21 mouse cellular contexts compared by ENCODE assay signal in genomic region chr2:118733341-118733740, GRCm38 (mm10). TPM values are rescaled to one million over a fixed set of nuclear protein-coding genes. Genes with fewer than 3 reads are reported as not detected.
DNase-seq lines count a peak whose midpoint lies in the region; ATAC-seq lines count a peak whose summit lies in the region.
"Had no signal": no experiment of that assay in that cellular context is flagged by ENCODE, and none has a peak within 500 bp of the region (broad histone marks: within the 10 kb centered on the region; RNA-seq: fewer than 3 reads in every experiment).

No protein-coding gene starts in this region.

- no peak overlapping the region for H3K4me3 ChIP-seq in forebrain, embryonic 13.5 days
- H3K4me3 ChIP-seq in forebrain, embryonic 10.5 days = no peak overlapping the region
- no peak overlapping the region for H3K4me3 ChIP-seq in liver, embryonic 11.5 days (ENCODE audit: low read depth, low read length)
- H3K4me3 ChIP-seq: heart, embryonic 10.5 days; hindbrain, embryonic 13.5 days; limb, embryonic 15.5 days; neural tube, embryonic 12.5 days had no signal

- peak; percentile 69; the same call in 1 of the 2 replicates for ATAC-seq in forebrain, embryonic 13.5 days
- ATAC-seq in liver, embryonic 11.5 days (replicated peaks; ENCODE audit: low FRiP score) = no peak
- ATAC-seq: intestine, embryonic 16.5 days; liver, postnatal 0 days had no signal

- no peaks in the 10 kb centered on the region for H3K36me3 ChIP-seq in forebrain, embryonic 13.5 days (ENCODE audit: poor library complexity, severe bottlenecking)
- H3K36me3 ChIP-seq in forebrain, embryonic 10.5 days (replicated peaks) = no peaks in the 10 kb centered on the region
- no peaks in the 10 kb centered on the region for H3K36me3 ChIP-seq in liver, embryonic 11.5 days (ENCODE audit: control insufficient read depth, insufficient read depth, low read length)
- H3K36me3 ChIP-seq: heart, embryonic 10.5 days; hindbrain, embryonic 13.5 days; limb, embryonic 15.5 days; neural tube, embryonic 12.5 days had no signal

- no peak overlapping the region for H3K4me2 ChIP-seq in forebrain, embryonic 13.5 days
- H3K4me2 ChIP-seq in liver, embryonic 11.5 days = no peak overlapping the region
- H3K4me2 ChIP-seq: hindbrain, embryonic 13.5 days; limb, embryonic 15.5 days; neural tube, embryonic 12.5 days had no signal

- WGBS in forebrain, embryonic 13.5 days = 39% methylated on average over 5 of the region's 5 CpGs
- WGBS in forebrain, embryonic 10.5 days = 64% methylated on average over 5 of the region's 5 CpGs
- 73% methylated on average over 5 of the region's 5 CpGs for WGBS in liver, embryonic 11.5 days

- no peak overlapping the region for H3K27ac ChIP-seq in forebrain, embryonic 13.5 days
- H3K27ac ChIP-seq in forebrain, embryonic 10.5 days = no peak overlapping the region
- H3K27ac ChIP-seq in liver, embryonic 11.5 days (ENCODE audit: low read depth, low read length) = no peak overlapping the region
- H3K27ac ChIP-seq: heart, embryonic 10.5 days; hindbrain, embryonic 13.5 days; kidney, postnatal 0 days; limb, embryonic 15.5 days; neural tube, embryonic 12.5 days had no signal

- peaks cover 22% of the 10 kb centered on the region for H3K27me3 ChIP-seq in forebrain, embryonic 13.5 days
- H3K27me3 ChIP-seq in forebrain, embryonic 10.5 days (ENCODE audit: poor library complexity, severe bottlenecking) = peaks cover 64% of the 10 kb centered on the region
- H3K27me3 ChIP-seq in liver, embryonic 11.5 days (replicated peaks; ENCODE audit: control insufficient read depth, insufficient read depth, low read length) = peaks cover 3% of the 10 kb centered on the region; the same call in 1 of the 2 replicates

- H3K9me3 ChIP-seq in forebrain, embryonic 13.5 days (replicated peaks) = no peaks in the 10 kb centered on the region
- H3K9me3 ChIP-seq in forebrain, embryonic 10.5 days = no peaks in the 10 kb centered on the region
- H3K9me3 ChIP-seq in liver, embryonic 11.5 days (ENCODE audit: control insufficient read depth, low read length) = no peaks in the 10 kb centered on the region
- H3K9me3 ChIP-seq: heart, embryonic 10.5 days; hindbrain, embryonic 13.5 days; limb, embryonic 15.5 days; neural tube, embryonic 12.5 days had no signal

- H3K4me1 ChIP-seq in forebrain, embryonic 13.5 days = peaks cover 11% of the 10 kb centered on the region
- peaks cover 14% of the 10 kb centered on the region for H3K4me1 ChIP-seq in forebrain, embryonic 10.5 days
- H3K4me1 ChIP-seq in liver, embryonic 11.5 days (replicated peaks; ENCODE audit: control insufficient read depth, insufficient read depth, low read length) = peaks cover 12% of the 10 kb centered on the region

- intact Hi-C loops in left cerebral cortex, postnatal 14 days (cut with DNase I) = loop anchor here (5.0 kb wide), 1 partner anchor 96 kb away; no protein-coding TSS in a partner anchor

- DNase-seq in forebrain, embryonic 10.5 days (ENCODE audit: extremely low spot score, low spot score) = no peak
- peak; percentile 62 to 67 for DNase-seq in left cerebral cortex, postnatal 14 days (ENCODE audit: low spot score in 2 of 2)
- no peak for DNase-seq in left cerebral cortex, adult 9 months (ENCODE audit: low spot score in 2 of 2)
- DNase-seq in NIH3T3 (ENCODE audit: low read depth) = peak; percentile 15
- peak; percentile 76 to 79 for DNase-seq in layer of hippocampus, adult 18-20 months (ENCODE audit: low spot score in 2 of 2)
- no peak for DNase-seq in liver, embryonic 11.5 days (ENCODE audit: low spot score)
- DNase-seq in kidney, adult 18-20 months = no peak
- DNase-seq: adrenal gland, postnatal 14 days; gastrocnemius, postnatal 14 days; heart, postnatal 14 days; liver, postnatal 0 days had no signal

- H3K9ac ChIP-seq in forebrain, embryonic 13.5 days = no peak overlapping the region
- no peak overlapping the region for H3K9ac ChIP-seq in liver, embryonic 11.5 days (ENCODE audit: low read depth, low read length)
- H3K9ac ChIP-seq: hindbrain, embryonic 13.5 days; limb, embryonic 15.5 days; liver, postnatal 0 days; neural tube, embryonic 12.5 days had no signal

RNA-seq across cellular contexts. Expression of gene Plcb2, which starts 5.1 kb away (rescaled TPM):
- polyA plus RNA-seq in forebrain, embryonic 13.5 days (2015; fragmentation: Nextera tagmentation; extraction: Ambion mirVana) = 0.17 and 0.43 TPM in 2 replicates
- polyA plus RNA-seq in forebrain, embryonic 10.5 days (2016; fragmentation: Nextera tagmentation; extraction: Ambion mirVana) = 0.38 and 0.46 TPM in 2 replicates
- total RNA-seq in left cerebral cortex, postnatal 14 days (2021) = 1 to 10 TPM; 2.4 to 2.8 TPM
- total RNA-seq in layer of hippocampus, adult 18-20 months (2021) = 1 to 10 TPM; 2.2 to 2.5 TPM
- polyA plus RNA-seq in liver, embryonic 11.5 days (2014; fragmentation: Nextera tagmentation; extraction: Ambion mirVana) = 2.9 and 3.5 TPM in 2 replicates

RNA-seq across cellular contexts. Expression of gene Inafm2, which starts 12.2 kb away (rescaled TPM):
- 26.3 and 27.0 TPM in 2 replicates for polyA plus RNA-seq in forebrain, embryonic 13.5 days (2015; fragmentation: Nextera tagmentation; extraction: Ambion mirVana)
- 19.8 and 21.7 TPM in 2 replicates for polyA plus RNA-seq in forebrain, embryonic 10.5 days (2016; fragmentation: Nextera tagmentation; extraction: Ambion mirVana)
- 10 to 100 TPM; 30.8 to 33.4 TPM for total RNA-seq in left cerebral cortex, postnatal 14 days (2021)
- total RNA-seq in layer of hippocampus, adult 18-20 months (2021) = 10 to 100 TPM; 71.4 to 77.5 TPM
- 32.3 and 33.0 TPM in 2 replicates for polyA plus RNA-seq in liver, embryonic 11.5 days (2014; fragmentation: Nextera tagmentation; extraction: Ambion mirVana)

RNA-seq across cellular contexts. Expression of gene Ccdc9b, which starts 29.1 kb away (rescaled TPM):
- polyA plus RNA-seq in forebrain, embryonic 13.5 days (2015; fragmentation: Nextera tagmentation; extraction: Ambion mirVana) = 1.5 and 2.0 TPM in 2 replicates
- polyA plus RNA-seq in forebrain, embryonic 10.5 days (2016; fragmentation: Nextera tagmentation; extraction: Ambion mirVana) = 0.53 and 0.64 TPM in 2 replicates
- 1 to 10 TPM; 3.1 to 3.3 TPM for total RNA-seq in left cerebral cortex, postnatal 14 days (2021)
- 1 to 10 TPM; 6.5 to 6.7 TPM for total RNA-seq in layer of hippocampus, adult 18-20 months (2021)
- polyA plus RNA-seq in liver, embryonic 11.5 days (2014; fragmentation: Nextera tagmentation; extraction: Ambion mirVana) = 0.14 and 0.19 TPM in 2 replicates

RNA-seq across cellular contexts. Expression of gene Ankrd63, which starts 29.6 kb away (rescaled TPM):
- 0.06 and 0.17 TPM in 2 replicates for polyA plus RNA-seq in forebrain, embryonic 13.5 days (2015; fragmentation: Nextera tagmentation; extraction: Ambion mirVana)
- polyA plus RNA-seq in forebrain, embryonic 10.5 days (2016; fragmentation: Nextera tagmentation; extraction: Ambion mirVana) = not detected in 2 replicates
- total RNA-seq in left cerebral cortex, postnatal 14 days (2021) = 10 to 100 TPM; 15.7 to 17.3 TPM
- 10 to 100 TPM; 18.1 to 18.6 TPM for total RNA-seq in layer of hippocampus, adult 18-20 months (2021)
- polyA plus RNA-seq in liver, embryonic 11.5 days (2014; fragmentation: Nextera tagmentation; extraction: Ambion mirVana) = 0.16 TPM in 1 of 2 replicates, not detected in the other
- total RNA-seq: gastrocnemius, postnatal 14 days; monocyte, adult 5-6 weeks had no signal
- polyA plus RNA-seq: hindbrain, embryonic 13.5 days; neural tube, embryonic 12.5 days had no signal

RNA-seq across cellular contexts. Expression of gene Phgr1, which starts 39.2 kb away (rescaled TPM):
- not detected in 2 replicates for polyA plus RNA-seq in forebrain, embryonic 13.5 days (2015; fragmentation: Nextera tagmentation; extraction: Ambion mirVana)
- polyA plus RNA-seq in forebrain, embryonic 10.5 days (2016; fragmentation: Nextera tagmentation; extraction: Ambion mirVana) = not detected in 2 replicates
- total RNA-seq in left cerebral cortex, postnatal 14 days (2021) = not detected
- total RNA-seq in layer of hippocampus, adult 18-20 months (2021) = not detected
- polyA plus RNA-seq in liver, embryonic 11.5 days (2014; fragmentation: Nextera tagmentation; extraction: Ambion mirVana) = not detected in 2 replicates
- total RNA-seq: adrenal gland, postnatal 14 days; gastrocnemius, postnatal 14 days; heart, postnatal 14 days; left cerebral cortex, adult 8-10 months; monocyte, adult 5-6 weeks had no signal
- polyA plus RNA-seq: frontal cortex, adult 2 months; heart, embryonic 10.5 days; hindbrain, embryonic 13.5 days; kidney, postnatal 0 days; liver, postnatal 0 days; neural tube, embryonic 12.5 days had no signal

Comparison
In these comparisons a context has a peak if more than half of its experiments do, and no peak if none do; other contexts are left out.
1. DNase-seq: peak in left cerebral cortex, postnatal 14 days (2 of 2), NIH3T3 (single experiment) and layer of hippocampus, adult 18-20 months (2 of 2); none in forebrain, embryonic 10.5 days (single experiment), left cerebral cortex, adult 9 months (0 of 2), liver, embryonic 11.5 days (single experiment) and kidney, adult 18-20 months (single experiment).